Mouse (Mus musculus): ENCODE measurements at regions not wholly inside any gene's neighbourhood (a gene's known extent, or its start where the extent isn't known, plus 50 kb on each side); places are given as distances from the start of the nearest gene placed in this dataset.

GRCm38 (mm10) chr2:48027559-48027958, 786.4 kb upstream of the Acvr2a start:
- TF ChIP-seq CTCF (IDR thresholded peaks at IDR 0.05; ENCODE audit: low read depth, low read length), result no peak
- no peak for TF ChIP-seq POLR2A (IDR thresholded peaks at IDR 0.05; ENCODE audit: extremely low read depth, insufficient read depth, low read length)
